8 mouse cellular contexts compared by ENCODE assay signal in the genomic region with DNA sequence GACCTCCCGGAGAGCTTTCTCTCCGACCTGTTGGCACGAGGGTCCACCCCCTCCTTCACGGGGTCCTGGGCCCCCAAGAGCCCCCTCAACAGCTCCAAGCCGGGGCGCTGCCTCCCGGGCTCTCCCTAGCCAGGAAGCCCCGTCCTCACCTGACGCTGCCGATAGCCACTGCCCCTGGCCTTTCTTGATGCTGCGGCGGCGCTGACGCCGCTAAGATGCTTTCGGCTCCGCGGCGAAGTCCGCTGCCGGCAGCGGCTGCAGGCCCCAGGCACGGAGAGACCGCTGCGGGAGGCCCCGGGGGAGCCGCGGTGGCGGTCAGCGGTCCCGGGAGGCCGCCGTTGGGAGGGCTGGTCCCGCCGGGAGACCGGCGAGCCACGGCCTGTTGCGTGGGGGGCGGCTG. TPM values are rescaled to one million over a fixed set of nuclear protein-coding genes. Genes with fewer than 3 reads are reported as not detected.
DNase-seq lines count a peak whose midpoint lies in the region; ATAC-seq and TF ChIP-seq lines count a peak whose summit lies in the region.

No protein-coding gene starts in this region.

- intact Hi-C loops in gastrocnemius, adult 2 months (cut with DNase I), result loop anchor here (2.0 to 10.0 kb wide), 2 partner anchors 16 to 192 kb away; partner anchors contain the start of genes Bola2, Slx1b and Tufm

- peak overlapping the region; percentile 98 for H3K27ac ChIP-seq in gastrocnemius, adult 2 months
- H3K27ac ChIP-seq in thymus, adult 2 months (ENCODE audit: control insufficient read depth, insufficient read depth, low read length), result peak overlapping the region; percentile 88
- H3K27ac ChIP-seq in liver, embryonic 13.5 days, result peak overlapping the region; percentile 100

- no peak for TF ChIP-seq POLR2A in thymus, adult 2 months (IDR thresholded peaks at IDR 0.05; ENCODE audit: control insufficient read depth, extremely low read depth, insufficient read depth, low read length, poor library complexity)

- DNase-seq in gastrocnemius, adult 2 months, result no peak
- no peak for DNase-seq in gastrocnemius, postnatal 10 days
- no peak for DNase-seq in thymus, adult 2 months
- DNase-seq in thymus, adult 18-20 months, result no peak
- DNase-seq in liver, embryonic 13.5 days, result no peak
- DNase-seq in urinary bladder, adult 2 months (ENCODE audit: low spot score), result no peak
- DNase-seq in spleen, postnatal 14 days (ENCODE audit: low spot score in 2 of 2), result no peak

- no peaks in the 10 kb centered on the region for H3K27me3 ChIP-seq in thymus, adult 2 months (ENCODE audit: control insufficient read depth, insufficient read depth, low read length)
- no peaks in the 10 kb centered on the region for H3K27me3 ChIP-seq in liver, embryonic 13.5 days

- H3K4me1 ChIP-seq in thymus, adult 2 months (replicated peaks; ENCODE audit: control insufficient read depth, insufficient read depth, low read length), result peaks cover 2% of the 10 kb centered on the region; the same call in 1 of the 2 replicates
- H3K4me1 ChIP-seq in liver, embryonic 13.5 days (replicated peaks), result peaks cover 31% of the 10 kb centered on the region

- peak overlapping the region; percentile 81 for H3K4me3 ChIP-seq in gastrocnemius, adult 2 months
- H3K4me3 ChIP-seq in thymus, adult 2 months (ENCODE audit: control insufficient read depth, insufficient read depth, low read length), result peak overlapping the region; percentile 87
- H3K4me3 ChIP-seq in liver, embryonic 13.5 days (replicated peaks), result peak overlapping the region; percentile 99

- peaks cover 34% of the 10 kb centered on the region for H3K36me3 ChIP-seq in thymus, adult 2 months (ENCODE audit: control insufficient read depth, insufficient read depth, low read length)
- peaks cover 36% of the 10 kb centered on the region for H3K36me3 ChIP-seq in liver, embryonic 13.5 days

- no peaks in the 10 kb centered on the region for H3K9me3 ChIP-seq in liver, embryonic 13.5 days (replicated peaks)

- under 1% methylated on average over 39 of the region's 40 CpGs for WGBS in thymus, adult 2 months
- under 1% methylated on average over 40 of the region's 40 CpGs for WGBS in liver, embryonic 13.5 days (ENCODE audit: insufficient replicate concordance)

- H3K9ac ChIP-seq in liver, embryonic 13.5 days, result peak overlapping the region; percentile 100

- H3K4me2 ChIP-seq in liver, embryonic 13.5 days, result peak overlapping the region; percentile 82

- ATAC-seq in liver, embryonic 13.5 days (ENCODE audit: low read depth), result no peak
- ATAC-seq in monocyte, adult 5-6 weeks (replicated peaks; ENCODE audit: insufficient number of reproducible peaks, low FRiP score, low TSS enrichment, poor library complexity, severe bottlenecking), result no peak

- TF ChIP-seq CTCF in gastrocnemius, adult 2 months (IDR thresholded peaks at IDR 0.05), result no peak
- TF ChIP-seq CTCF in thymus, adult 2 months (IDR thresholded peaks at IDR 0.05; ENCODE audit: borderline replicate concordance, control insufficient read depth, extremely low read depth, insufficient read depth, low read length, poor library complexity), result no peak

RNA-seq across cellular contexts. Expression of gene Atxn2l, which starts 0.5 kb away (rescaled TPM):
- 10 to 100 TPM; 32.8 to 34.0 TPM for total RNA-seq in gastrocnemius, adult 2 months (2021)
- 10 to 100 TPM; 33.6 to 45.6 TPM for total RNA-seq in gastrocnemius, postnatal 10 days (2021)
- 563 and 715 TPM in 2 replicates for polyA plus RNA-seq in thymus, adult 2 months (2012; rRNA removed)
- 23.8 and 31.4 TPM in 2 replicates for polyA plus RNA-seq in liver, embryonic 13.5 days (2015; fragmentation: Nextera tagmentation; extraction: Ambion mirVana)
- polyA plus RNA-seq in urinary bladder, adult 2 months (2012; rRNA removed), result 59.3 and 76.0 TPM in 2 replicates
- total RNA-seq in monocyte, adult 5-6 weeks (2017), result 23.4 to 73.3 TPM (median 30.7 TPM) in 3 replicates

RNA-seq across cellular contexts. Expression of gene Tufm, which starts 15.6 kb away (rescaled TPM):
- 100 to 1,000 TPM; 111 to 141 TPM for total RNA-seq in gastrocnemius, adult 2 months (2021)
- 100 to 1,000 TPM in 1 of 2 experiments, 10 to 100 TPM in 1; 99.0 to 114 TPM for total RNA-seq in gastrocnemius, postnatal 10 days (2021)
- polyA plus RNA-seq in thymus, adult 2 months (2012; rRNA removed), result 127 and 134 TPM in 2 replicates
- polyA plus RNA-seq in liver, embryonic 13.5 days (2015; fragmentation: Nextera tagmentation; extraction: Ambion mirVana), result 111 and 115 TPM in 2 replicates
- 76.6 and 83.6 TPM in 2 replicates for polyA plus RNA-seq in urinary bladder, adult 2 months (2012; rRNA removed)
- total RNA-seq in monocyte, adult 5-6 weeks (2017), result 18.0 to 32.9 TPM (median 25.4 TPM) in 3 replicates

RNA-seq across cellular contexts. Expression of gene Sh2b1, which starts 27.5 kb away (rescaled TPM):
- total RNA-seq in gastrocnemius, adult 2 months (2021), result 10 to 100 TPM; 43.0 to 48.1 TPM
- total RNA-seq in gastrocnemius, postnatal 10 days (2021), result 10 to 100 TPM; 52.0 to 53.7 TPM
- 146 TPM in 2 replicates for polyA plus RNA-seq in thymus, adult 2 months (2012; rRNA removed)
- 11.2 and 12.9 TPM in 2 replicates for polyA plus RNA-seq in liver, embryonic 13.5 days (2015; fragmentation: Nextera tagmentation; extraction: Ambion mirVana)
- polyA plus RNA-seq in urinary bladder, adult 2 months (2012; rRNA removed), result 49.2 and 52.0 TPM in 2 replicates
- 9.4 to 32.9 TPM (median 15.4 TPM) in 3 replicates for total RNA-seq in monocyte, adult 5-6 weeks (2017)

RNA-seq across cellular contexts. Expression of gene Atp2a1, which starts 39.8 kb away (rescaled TPM):
- over 10,000 TPM; 21,521 to 26,495 TPM for total RNA-seq in gastrocnemius, adult 2 months (2021)
- over 10,000 TPM; 11,325 to 12,607 TPM for total RNA-seq in gastrocnemius, postnatal 10 days (2021)
- 3.2 and 5.2 TPM in 2 replicates for polyA plus RNA-seq in thymus, adult 2 months (2012; rRNA removed)
- polyA plus RNA-seq in liver, embryonic 13.5 days (2015; fragmentation: Nextera tagmentation; extraction: Ambion mirVana), result 1.1 and 2.4 TPM in 2 replicates
- 0.22 and 0.57 TPM in 2 replicates for polyA plus RNA-seq in urinary bladder, adult 2 months (2012; rRNA removed)
- 0.10 to 0.58 TPM (median 0.32 TPM) in 3 replicates for total RNA-seq in monocyte, adult 5-6 weeks (2017)
